Mouse (Mus musculus): ENCODE measurements around the gene Nfatc2. TPM values are rescaled to one million over a fixed set of nuclear protein-coding genes. Genes with fewer than 3 reads are reported as not detected.

Nfatc2 gene
- polyA plus RNA-seq, 1 experiment: 61.9 TPM

GRCm38 (mm10) chr2:168590168-168590551 is 11.3 kb downstream of the Nfatc2 start:
- Histone ChIP-seq H3K27ac (ENCODE audit: insufficient read depth, low read depth, low read length) (peak overlapping the region; percentile 50), H3K4me1 (ENCODE audit: control insufficient read depth, insufficient read depth, low read length) (peaks cover 27% of the 10 kb centered on the region), H3K4me3 (ENCODE audit: insufficient read depth, low read length) (peak overlapping the region; percentile 88)
- no peak for TF ChIP-seq POLR2A (IDR thresholded peaks at IDR 0.05; ENCODE audit: borderline replicate concordance, low read depth, low read length)
- TF ChIP-seq CTCF (IDR thresholded peaks at IDR 0.05; ENCODE audit: low read depth, low read length): no peak

- Histone ChIP-seq H3K4me1 (ENCODE audit: control insufficient read depth, insufficient read depth, low read length) (peaks cover 31% of the 10 kb centered on the region), H3K27ac (ENCODE audit: insufficient read depth, low read depth, low read length) (peak overlapping the region; percentile 50), H3K4me3 (ENCODE audit: insufficient read depth, low read length) (peak overlapping the region; percentile 88)
- TF ChIP-seq POLR2A (IDR thresholded peaks at IDR 0.05; ENCODE audit: borderline replicate concordance, low read depth, low read length) (no peak), CTCF (IDR thresholded peaks at IDR 0.05; ENCODE audit: low read depth, low read length) (no peak)
Observed at GRCm38 (mm10) chr2:168589368-168590167, 11.9 kb downstream of the Nfatc2 start.

- H3K4me3 ChIP-seq (ENCODE audit: insufficient read depth, low read length): peak overlapping the region; percentile 88
- TF ChIP-seq POLR2A (IDR thresholded peaks at IDR 0.05; ENCODE audit: borderline replicate concordance, low read depth, low read length): no peak
- TF ChIP-seq CTCF (IDR thresholded peaks at IDR 0.05; ENCODE audit: low read depth, low read length): no peak
- peaks cover 39% of the 10 kb centered on the region for H3K4me1 ChIP-seq (ENCODE audit: control insufficient read depth, insufficient read depth, low read length)
- H3K27ac ChIP-seq (ENCODE audit: insufficient read depth, low read depth, low read length): no peak overlapping the region
Observed at GRCm38 (mm10) chr2:168588591-168589367, 12.7 kb downstream of the Nfatc2 start.

GRCm38 (mm10) chr2:168587159-168587558 is 14.3 kb downstream of the Nfatc2 start:
- H3K4me3 ChIP-seq (ENCODE audit: insufficient read depth, low read length): no peak overlapping the region
- H3K4me1 ChIP-seq (ENCODE audit: control insufficient read depth, insufficient read depth, low read length): peaks cover 53% of the 10 kb centered on the region
- no peak for TF ChIP-seq CTCF (IDR thresholded peaks at IDR 0.05; ENCODE audit: low read depth, low read length)
- TF ChIP-seq POLR2A (IDR thresholded peaks at IDR 0.05; ENCODE audit: borderline replicate concordance, low read depth, low read length): no peak
- no peak overlapping the region; the same call in 1 of the 2 replicates for H3K27ac ChIP-seq (ENCODE audit: insufficient read depth, low read depth, low read length)

GRCm38 (mm10) chr2:168586512-168586911 is 14.9 kb downstream of the Nfatc2 start:
- Histone ChIP-seq H3K4me1 (ENCODE audit: control insufficient read depth, insufficient read depth, low read length) (peaks cover 60% of the 10 kb centered on the region), H3K27ac (ENCODE audit: insufficient read depth, low read depth, low read length) (no peak overlapping the region), H3K4me3 (ENCODE audit: insufficient read depth, low read length) (no peak overlapping the region)
- TF ChIP-seq POLR2A (IDR thresholded peaks at IDR 0.05; ENCODE audit: borderline replicate concordance, low read depth, low read length) (no peak), CTCF (IDR thresholded peaks at IDR 0.05; ENCODE audit: low read depth, low read length) (no peak)

- H3K4me3 ChIP-seq (ENCODE audit: insufficient read depth, low read length): no peak overlapping the region
- TF ChIP-seq POLR2A (IDR thresholded peaks at IDR 0.05; ENCODE audit: borderline replicate concordance, low read depth, low read length) (no peak), CTCF (IDR thresholded peaks at IDR 0.05; ENCODE audit: low read depth, low read length) (no peak)
- peaks cover 69% of the 10 kb centered on the region for H3K4me1 ChIP-seq (ENCODE audit: control insufficient read depth, insufficient read depth, low read length)
- no peak overlapping the region for H3K27ac ChIP-seq (ENCODE audit: insufficient read depth, low read depth, low read length)
Observed at GRCm38 (mm10) chr2:168584857-168585256, 16.6 kb downstream of the Nfatc2 start.

- TF ChIP-seq POLR2A (IDR thresholded peaks at IDR 0.05; ENCODE audit: borderline replicate concordance, low read depth, low read length): no peak
- TF ChIP-seq CTCF (IDR thresholded peaks at IDR 0.05; ENCODE audit: low read depth, low read length): no peak
- no peak overlapping the region for H3K4me3 ChIP-seq (ENCODE audit: insufficient read depth, low read length)
- no peak overlapping the region; the same call in 1 of the 2 replicates for H3K27ac ChIP-seq (ENCODE audit: insufficient read depth, low read depth, low read length)
- peaks cover 74% of the 10 kb centered on the region for H3K4me1 ChIP-seq (ENCODE audit: control insufficient read depth, insufficient read depth, low read length)
Observed at GRCm38 (mm10) chr2:168584408-168584807, 17.0 kb downstream of the Nfatc2 start.

- Histone ChIP-seq H3K27ac (ENCODE audit: insufficient read depth, low read depth, low read length) (peak overlapping the region; percentile 88), H3K4me1 (ENCODE audit: control insufficient read depth, insufficient read depth, low read length) (peaks cover 78% of the 10 kb centered on the region), H3K4me3 (ENCODE audit: insufficient read depth, low read length) (no peak overlapping the region; the same call in 1 of the 2 replicates)
- TF ChIP-seq CTCF (IDR thresholded peaks at IDR 0.05; ENCODE audit: low read depth, low read length): no peak
- no peak for TF ChIP-seq POLR2A (IDR thresholded peaks at IDR 0.05; ENCODE audit: borderline replicate concordance, low read depth, low read length)
Observed at GRCm38 (mm10) chr2:168583084-168583483, 18.4 kb downstream of the Nfatc2 start.

GRCm38 (mm10) chr2:168581207-168581854 is 20.1 kb downstream of the Nfatc2 start:
- Histone ChIP-seq H3K4me1 (ENCODE audit: control insufficient read depth, insufficient read depth, low read length) (peaks cover 80% of the 10 kb centered on the region), H3K4me3 (ENCODE audit: insufficient read depth, low read length) (no peak overlapping the region), H3K27ac (ENCODE audit: insufficient read depth, low read depth, low read length) (peak overlapping the region; percentile 99)
- TF ChIP-seq POLR2A (IDR thresholded peaks at IDR 0.05; ENCODE audit: borderline replicate concordance, low read depth, low read length): no peak
- TF ChIP-seq CTCF (IDR thresholded peaks at IDR 0.05; ENCODE audit: low read depth, low read length): no peak
